Mouse (Mus musculus) E14TG2a.4 (cell line): Measurements from ENCODE around the gene Dnajc3.

ENCODE experiments used
- H3K27me3 ChIP-seq: 2 replicates; pipeline ENCODE4 v1.6.1; 2014; ENCODE audit warnings: low read length, control low read depth; ENCODE audit not compliant: insufficient read depth
- H3K36me3 ChIP-seq: 2 replicates; pipeline ENCODE4 v1.6.1; 2014; ENCODE audit warnings: low read length, control low read depth; ENCODE audit not compliant: insufficient read depth
- H3K4me1 ChIP-seq: replicated peaks from 2 replicates; pipeline ENCODE4 v1.6.1; 2014; ENCODE audit warnings: low read depth, low read length, control low read depth
- H3K4me3 ChIP-seq: replicated peaks from 2 replicates; pipeline ENCODE4 v1.5.1; 2014; ENCODE audit warnings: mild to moderate bottlenecking, low read length
- H3K9me3 ChIP-seq: 2 replicates; pipeline ENCODE4 v1.6.1; 2014; ENCODE audit warnings: low read length, control low read depth
- CTCF ChIP-seq: conservative IDR thresholded peaks from 2 replicates; pipeline ENCODE4 v1.5.1; 2014; ENCODE audit warnings: low read length
- NANOG ChIP-seq: IDR thresholded peaks from 2 replicates; pipeline ENCODE4 v1.6.1; 2014; ENCODE audit warnings: borderline replicate concordance, low read length, mixed read lengths
- POU5F1 ChIP-seq: IDR thresholded peaks from 2 replicates; pipeline ENCODE4 v1.6.1; 2014; ENCODE audit warnings: low read length, borderline replicate concordance

The Dnajc3 gene

DNA sequence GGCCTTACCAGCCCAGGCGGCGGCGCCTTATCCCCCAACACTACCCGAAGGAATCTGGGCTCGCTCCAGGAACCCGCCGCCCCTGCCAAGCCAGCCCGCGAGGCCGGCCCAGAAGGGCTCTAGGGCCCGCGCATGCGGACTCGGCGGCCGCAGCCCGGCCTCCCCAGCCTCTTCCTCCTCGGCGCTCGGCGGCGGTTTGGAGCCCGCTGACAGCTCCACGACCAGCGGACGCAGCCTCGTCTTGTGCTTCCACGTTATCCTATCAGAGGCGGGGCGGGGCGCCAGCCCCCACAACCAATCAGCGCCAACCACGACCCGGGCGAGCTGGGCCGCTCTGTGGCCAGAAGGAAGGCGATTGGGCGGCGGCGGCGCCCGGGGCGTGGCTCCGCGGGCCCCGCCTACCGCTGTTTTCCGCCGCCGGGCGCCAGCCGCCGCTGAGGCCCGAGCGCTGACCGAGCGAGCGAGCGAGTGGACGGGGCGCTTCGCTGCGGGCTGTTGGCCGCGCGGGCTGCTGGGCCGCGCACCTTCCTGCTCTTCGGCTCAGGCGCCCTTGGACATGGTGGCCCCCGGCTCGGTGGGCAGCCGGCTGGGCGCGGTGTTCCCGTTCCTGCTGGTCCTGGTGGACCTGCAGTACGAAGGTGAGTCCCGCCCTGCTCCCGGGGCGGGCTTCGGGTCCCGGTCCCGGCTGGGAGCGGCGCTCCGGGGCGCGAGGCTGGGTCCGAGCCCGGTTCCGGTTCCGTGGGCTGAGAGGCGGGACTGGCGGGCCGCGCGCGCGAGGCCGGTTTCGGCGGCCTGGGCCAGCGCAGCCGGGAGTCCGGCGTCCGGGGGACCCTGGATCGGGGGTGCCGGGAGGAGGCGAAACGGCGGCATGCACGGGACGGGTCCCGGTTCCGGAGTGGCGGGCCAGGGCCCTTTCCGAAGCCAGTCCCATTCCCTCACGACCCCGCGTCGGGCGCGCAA lies at the start of gene Dnajc3:
Dnajc3 (plus strand) TSS at position 444 of the 960 bp plus-strand sequence.
- no peaks in the 10 kb centered on the region for H3K9me3 ChIP-seq
- H3K36me3 ChIP-seq, result no peaks in the 10 kb centered on the region
- H3K4me3 ChIP-seq, result peak within 1 kb of the TSS; percentile 99
- peaks cover 25% of the 10 kb centered on the region for H3K4me1 ChIP-seq
- H3K27me3 ChIP-seq, result peaks cover 21% of the 10 kb centered on the region
- no peak for TF ChIP-seq POU5F1
- TF ChIP-seq CTCF, result no peak
- no peak for TF ChIP-seq NANOG

DNA sequence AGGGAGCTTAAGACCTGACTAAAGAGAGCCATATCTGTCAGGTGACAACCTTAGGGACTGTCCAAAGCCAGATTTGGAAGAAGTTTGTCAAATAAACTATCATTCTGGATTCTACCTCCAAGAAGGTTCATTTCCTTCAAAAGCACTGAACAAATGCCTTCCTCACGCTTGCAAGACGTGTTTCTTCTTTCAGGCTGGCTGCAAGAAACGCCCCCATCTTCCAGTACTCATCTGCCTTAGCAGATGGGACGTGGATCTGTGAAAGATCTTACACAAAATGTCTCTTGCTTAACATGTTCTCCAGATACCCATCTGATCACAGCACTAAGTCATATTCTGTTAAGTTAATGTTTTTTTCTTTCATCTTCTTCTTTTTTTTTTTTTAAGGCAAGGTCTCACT lies 47.7 kb upstream of the Dnajc3 start:
- Histone ChIP-seq H3K4me3 (no peak overlapping the region), H3K36me3 (peaks cover 13% of the 10 kb centered on the region), H3K4me1 (no peaks in the 10 kb centered on the region), H3K9me3 (no peaks in the 10 kb centered on the region), H3K27me3 (no peaks in the 10 kb centered on the region)
- TF ChIP-seq NANOG, result no peak
- TF ChIP-seq POU5F1, result no peak
- TF ChIP-seq CTCF, result no peak

DNA sequence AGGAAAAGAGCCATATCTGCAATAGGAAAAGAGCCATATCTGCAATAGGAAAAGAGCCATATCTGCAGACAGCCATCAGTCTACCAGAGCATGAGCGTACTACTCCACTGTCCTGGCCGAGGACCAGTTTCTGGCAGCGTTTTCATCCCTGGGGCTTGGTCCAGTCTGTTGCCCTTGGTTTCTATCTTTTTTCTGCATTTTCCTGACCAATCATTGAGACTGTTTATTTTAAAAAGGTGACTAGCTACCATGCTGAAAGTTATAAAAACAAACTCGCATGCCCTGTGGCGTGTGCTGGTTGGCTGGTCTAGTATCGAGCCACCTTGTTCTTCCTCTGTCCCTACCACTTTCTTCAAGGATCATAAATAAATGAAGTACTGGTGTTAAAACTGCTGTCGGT lies 42.5 kb upstream of the Dnajc3 start:
- H3K36me3 ChIP-seq, result peaks cover 27% of the 10 kb centered on the region
- no peaks in the 10 kb centered on the region for H3K9me3 ChIP-seq
- no peaks in the 10 kb centered on the region for H3K27me3 ChIP-seq
- TF ChIP-seq CTCF, result no peak
- TF ChIP-seq NANOG, result no peak
- no peak for TF ChIP-seq POU5F1
- no peak overlapping the region for H3K4me3 ChIP-seq
- no peaks in the 10 kb centered on the region for H3K4me1 ChIP-seq

DNA sequence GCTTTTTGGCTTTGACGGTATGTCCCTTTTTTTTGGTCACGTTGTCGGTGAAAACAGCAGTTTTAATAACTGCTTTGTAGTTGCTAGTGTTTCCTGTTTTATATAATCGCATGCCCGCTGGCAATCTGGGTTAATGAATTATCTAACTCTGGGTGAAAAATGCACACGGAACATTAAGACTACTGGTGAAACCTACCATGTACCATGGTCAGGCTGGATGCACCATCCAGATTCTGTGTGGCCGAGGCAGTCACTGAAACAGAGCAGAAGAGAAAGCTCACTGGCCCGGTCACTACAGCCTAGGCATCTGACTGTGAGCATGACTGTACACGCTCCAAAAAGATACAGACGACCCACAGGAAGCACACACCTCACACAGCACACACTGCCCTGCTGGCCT lies 42.1 kb upstream of the Dnajc3 start:
- TF ChIP-seq CTCF (no peak), NANOG (no peak), POU5F1 (no peak)
- H3K36me3 ChIP-seq, result peaks cover 27% of the 10 kb centered on the region
- no peak overlapping the region for H3K4me3 ChIP-seq
- H3K27me3 ChIP-seq, result no peaks in the 10 kb centered on the region
- H3K4me1 ChIP-seq, result no peaks in the 10 kb centered on the region
- no peaks in the 10 kb centered on the region for H3K9me3 ChIP-seq

DNA sequence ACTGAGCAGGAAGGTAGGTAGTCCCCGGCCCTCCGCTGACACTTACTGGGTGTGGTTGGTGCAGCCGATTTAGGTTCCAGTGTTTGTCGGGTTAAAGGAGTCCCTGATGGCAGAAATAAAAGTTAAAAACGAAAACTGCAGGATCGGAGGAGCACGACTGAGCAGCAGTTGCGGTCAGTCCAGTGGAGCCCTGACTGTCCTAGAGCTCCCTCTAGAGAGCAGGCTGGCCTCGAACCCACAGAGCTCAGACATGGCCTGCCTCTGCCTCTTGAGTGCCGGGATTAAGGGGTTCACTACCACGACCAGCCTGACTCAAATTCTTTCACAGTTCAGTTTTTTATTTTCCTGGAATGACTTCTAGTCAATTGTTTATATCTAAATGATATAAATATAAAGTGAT lies 37.8 kb upstream of the Dnajc3 start:
- TF ChIP-seq POU5F1 (no peak), CTCF (no peak), NANOG (no peak)
- Histone ChIP-seq H3K4me1 (no peaks in the 10 kb centered on the region), H3K36me3 (peaks cover 43% of the 10 kb centered on the region), H3K9me3 (no peaks in the 10 kb centered on the region), H3K4me3 (no peak overlapping the region), H3K27me3 (no peaks in the 10 kb centered on the region)

DNA sequence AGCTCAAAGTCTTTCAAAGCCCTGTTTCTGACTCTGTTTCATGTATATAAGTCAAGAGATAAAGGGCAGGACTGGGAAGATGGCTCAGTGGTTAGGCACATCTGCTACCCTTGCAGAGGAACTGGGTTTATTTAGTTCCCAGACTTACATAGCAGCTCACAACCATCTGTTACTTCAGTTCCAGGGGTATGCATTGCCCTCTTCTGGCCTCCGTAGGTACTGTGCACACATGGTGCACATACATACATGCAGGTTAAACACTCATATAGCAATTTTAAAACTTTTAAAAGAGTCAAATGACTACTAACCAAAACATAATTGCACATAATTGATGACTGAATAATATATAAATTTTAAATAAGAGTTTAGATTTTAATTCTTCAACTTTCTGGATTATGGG lies 36.9 kb upstream of the Dnajc3 start:
- H3K4me3 ChIP-seq, result no peak overlapping the region
- TF ChIP-seq POU5F1, result no peak
- TF ChIP-seq CTCF, result peak; percentile 72
- H3K4me1 ChIP-seq, result no peaks in the 10 kb centered on the region
- H3K9me3 ChIP-seq, result no peaks in the 10 kb centered on the region
- H3K36me3 ChIP-seq, result peaks cover 38% of the 10 kb centered on the region
- H3K27me3 ChIP-seq, result no peaks in the 10 kb centered on the region

DNA sequence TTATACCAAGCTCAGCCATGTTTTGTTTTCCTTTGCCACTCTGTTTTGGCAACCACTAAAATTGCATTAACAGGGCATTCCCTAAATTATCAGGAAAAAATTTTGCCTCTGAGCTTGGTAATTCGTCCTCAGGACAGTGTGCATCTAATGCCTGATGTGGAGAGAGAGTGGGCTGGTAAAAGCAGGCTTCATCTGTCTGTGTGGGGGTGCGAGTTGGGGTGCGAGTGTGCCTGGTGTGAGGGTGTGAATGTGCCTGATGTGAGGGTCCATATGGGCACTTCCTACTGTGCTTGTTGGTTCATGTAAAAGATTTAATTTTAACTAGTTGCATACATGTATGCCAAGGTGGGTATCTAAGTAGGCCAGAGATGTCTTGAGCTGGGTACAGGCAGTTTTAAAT lies 34.4 kb upstream of the Dnajc3 start:
- H3K4me1 ChIP-seq, result no peaks in the 10 kb centered on the region
- TF ChIP-seq CTCF (no peak), NANOG (no peak), POU5F1 (no peak)
- H3K27me3 ChIP-seq, result no peaks in the 10 kb centered on the region
- no peaks in the 10 kb centered on the region for H3K9me3 ChIP-seq
- no peak overlapping the region for H3K4me3 ChIP-seq
- H3K36me3 ChIP-seq, result peaks cover 47% of the 10 kb centered on the region

DNA sequence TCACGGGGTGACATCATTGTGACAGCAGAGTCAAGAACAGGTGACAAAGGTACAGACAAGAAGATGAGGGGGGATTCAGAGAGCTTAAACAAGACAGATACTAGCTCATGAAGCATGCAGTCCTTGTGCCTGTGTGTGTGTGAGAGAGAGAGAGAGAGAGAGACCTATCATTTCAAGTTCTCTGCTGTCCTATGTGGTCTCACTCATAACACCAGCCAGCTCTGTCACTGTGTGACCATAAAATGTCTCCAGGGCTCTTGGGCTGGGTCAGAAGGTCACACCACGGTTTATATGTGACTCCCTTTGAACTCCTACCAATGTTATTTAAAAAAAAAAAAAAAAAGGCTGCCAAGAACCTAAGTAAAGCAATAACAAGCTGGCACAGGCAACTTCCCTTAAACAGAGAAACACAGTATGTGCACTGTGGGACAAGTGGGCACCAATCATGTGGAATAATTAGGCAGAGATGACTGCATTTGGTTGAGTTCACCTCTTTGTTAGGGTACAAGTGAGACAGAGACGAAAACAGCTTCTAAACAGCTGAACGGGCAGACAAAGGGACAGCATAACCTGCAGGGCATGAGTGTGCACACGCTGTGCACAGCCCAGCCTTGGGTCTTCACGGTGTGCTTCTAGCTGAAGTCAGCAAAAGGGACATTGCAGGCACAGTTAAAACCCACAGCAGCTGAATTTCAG lies 33.8 kb upstream of the Dnajc3 start:
- Histone ChIP-seq H3K9me3 (no peaks in the 10 kb centered on the region), H3K4me1 (no peaks in the 10 kb centered on the region), H3K36me3 (peaks cover 49% of the 10 kb centered on the region), H3K27me3 (no peaks in the 10 kb centered on the region), H3K4me3 (no peak overlapping the region)
- TF ChIP-seq CTCF, result no peak
